Mouse (Mus musculus) embryonic facial prominence, embryonic 11.5 days (tissue): ENCODE measurements around the gene E2f2. TPM values are rescaled to one million over a fixed set of nuclear protein-coding genes. Genes with fewer than 3 reads are reported as not detected.

Experiments used
- ATAC-seq: fragments of 200-750 bp; cut with Nextera tagmentation; replicated peaks from 2 replicates; pipeline ENCODE4 v1.8.0; 2017; ENCODE audit warnings: low read depth; ENCODE audit not compliant: insufficient number of reproducible peaks, low FRiP score, low TSS enrichment
- DNase-seq: peaks from one replicate; pipeline ENCODE4 v3.0.0-alpha.2; 2015; ENCODE audit warnings: low spot score
- H3K27ac ChIP-seq: fragments of 300-500 bp; sonication (generic); replicated peaks from 2 replicates; pipeline ENCODE4 v1.5.1; 2014; ENCODE audit warnings: mild to moderate bottlenecking, low read depth, low read length, control low read depth
- H3K27me3 ChIP-seq: fragments of 300-500 bp; sonication (generic); 2 replicates; pipeline ENCODE4 v1.6.1; 2014; ENCODE audit warnings: mild to moderate bottlenecking, low read length, moderate library complexity, mixed read lengths; ENCODE audit not compliant: control insufficient read depth, insufficient read depth
- H3K36me3 ChIP-seq: fragments of 300-500 bp; sonication (generic); replicated peaks from 2 replicates; pipeline ENCODE4 v1.6.1; 2014; ENCODE audit warnings: low read depth, mild to moderate bottlenecking, low read length, moderate library complexity, mixed read lengths; ENCODE audit not compliant: control insufficient read depth, insufficient read depth
- H3K4me1 ChIP-seq: fragments of 300-500 bp; sonication (generic); 2 replicates; pipeline ENCODE4 v1.6.1; 2014; ENCODE audit warnings: low read length, mixed read lengths; ENCODE audit not compliant: control insufficient read depth, insufficient read depth
- H3K4me2 ChIP-seq: fragments of 300-500 bp; sonication (generic); 2 replicates; pipeline ENCODE4 v1.6.1; 2014; ENCODE audit warnings: low read depth, mild to moderate bottlenecking, control low read depth, low read length, moderate library complexity
- H3K4me3 ChIP-seq: fragments of 300-500 bp; sonication (generic); 2 replicates; pipeline ENCODE4 v1.5.1; 2014; ENCODE audit warnings: low read depth, low read length, control low read depth
- H3K9ac ChIP-seq: fragments of 300-500 bp; sonication (generic); replicated peaks from 2 replicates; pipeline ENCODE4 v1.6.1; 2014; ENCODE audit warnings: mild to moderate bottlenecking, control low read depth, low read length
- H3K9me3 ChIP-seq: fragments of 300-500 bp; sonication (generic); replicated peaks from 2 replicates; pipeline ENCODE4 v1.6.1; 2016; ENCODE audit warnings: mild to moderate bottlenecking, low read length, inconsistent platforms, mixed read lengths; ENCODE audit not compliant: control insufficient read depth
- WGBS: fragments of 180-500 bp; shearing (Covaris S2); extraction: QIAGEN DNeasy Blood & Tissue Kit; methylation state at CpG from one replicate; pipeline ENCODE4 v1.1.7; 2014; 5-methylcytosine and 5-hydroxymethylcytosine counted together
- polyA plus RNA-seq: library from polyadenylated mRNA; unstranded; fragments of >200 nt; fragmentation: Nextera tagmentation; extraction: Ambion mirVana; gene quantifications from 2 replicates; pipeline ENCODE4 v1.2.1, GENCODE M21; 2014

Gene E2f2
- polyA plus RNA-seq, 1 experiment from 2014 or later = 6.1 TPM

GRCm38 (mm10) chr4:136193571-136193970 lies 21.4 kb downstream of the E2f2 start:
- DNase-seq = no peak
- Histone ChIP-seq H3K4me1 (no peaks in the 10 kb centered on the region; the same call in 1 of the 2 replicates), H3K4me2 (no peak overlapping the region), H3K9ac (no peak overlapping the region), H3K27me3 (no peaks in the 10 kb centered on the region), H3K4me3 (no peak overlapping the region), H3K36me3 (no peaks in the 10 kb centered on the region; the same call in 1 of the 2 replicates), H3K9me3 (no peaks in the 10 kb centered on the region), H3K27ac (no peak overlapping the region)
- no peak for ATAC-seq
- 78% methylated on average over 3 of the region's 3 CpGs for WGBS

DNA sequence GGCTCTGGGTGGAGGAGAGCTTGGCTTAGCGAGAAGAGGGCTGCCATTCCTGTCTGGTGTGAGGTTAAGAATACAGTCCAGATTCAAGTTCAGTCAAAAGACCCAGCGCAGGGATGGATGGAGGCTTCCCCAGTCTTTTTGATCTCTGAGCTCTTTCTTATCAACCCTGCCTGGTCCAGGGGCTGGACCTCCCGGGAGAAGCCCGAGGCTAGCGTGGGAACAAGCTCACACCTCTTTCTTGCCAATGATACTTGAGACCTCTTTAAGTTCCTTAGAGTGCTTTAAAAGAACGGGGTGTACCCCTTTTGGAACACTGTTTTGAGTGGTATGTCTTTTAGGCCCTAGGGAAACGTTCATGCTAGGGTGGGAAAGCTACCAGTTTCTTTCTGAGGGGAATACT lies 22.8 kb downstream of the E2f2 start:
- H3K4me3 ChIP-seq = no peak overlapping the region
- no peaks in the 10 kb centered on the region; the same call in 1 of the 2 replicates for H3K4me1 ChIP-seq
- no peak overlapping the region for H3K27ac ChIP-seq
- DNase-seq (no peak), ATAC-seq (no peak)
- H3K9me3 ChIP-seq = no peaks in the 10 kb centered on the region
- no peak overlapping the region for H3K4me2 ChIP-seq
- 60% methylated on average over 7 of the region's 7 CpGs for WGBS
- no peaks in the 10 kb centered on the region for H3K27me3 ChIP-seq
- no peaks in the 10 kb centered on the region; the same call in 1 of the 2 replicates for H3K36me3 ChIP-seq
- H3K9ac ChIP-seq = no peak overlapping the region

DNA sequence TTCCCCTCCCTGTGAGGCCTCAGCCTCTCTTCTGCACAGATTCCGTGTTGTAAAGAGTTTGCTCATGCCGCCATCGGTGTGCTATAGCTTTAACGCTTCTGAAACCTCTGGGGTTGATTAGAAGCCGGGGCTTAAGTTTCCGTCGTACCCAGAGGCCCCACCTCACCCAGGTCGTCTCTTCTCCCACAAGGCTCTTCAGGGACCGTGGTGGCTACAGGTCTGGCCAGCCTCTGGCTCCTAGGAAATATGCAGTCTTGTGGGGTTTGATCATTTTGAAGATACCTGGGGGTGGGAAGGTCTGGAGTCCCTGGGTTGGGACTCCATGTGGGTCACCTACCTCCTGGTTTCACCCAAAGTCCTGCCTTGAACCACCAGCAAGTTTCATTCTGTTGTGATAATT lies 23.4 kb downstream of the E2f2 start:
- WGBS = 50% methylated on average over 9 of the region's 9 CpGs
- Histone ChIP-seq H3K27me3 (no peaks in the 10 kb centered on the region), H3K9me3 (no peaks in the 10 kb centered on the region), H3K4me3 (no peak overlapping the region), H3K4me2 (no peak overlapping the region), H3K27ac (no peak overlapping the region), H3K9ac (no peak overlapping the region), H3K4me1 (no peaks in the 10 kb centered on the region; the same call in 1 of the 2 replicates), H3K36me3 (no peaks in the 10 kb centered on the region)
- DNase-seq = no peak
- ATAC-seq = no peak

DNA sequence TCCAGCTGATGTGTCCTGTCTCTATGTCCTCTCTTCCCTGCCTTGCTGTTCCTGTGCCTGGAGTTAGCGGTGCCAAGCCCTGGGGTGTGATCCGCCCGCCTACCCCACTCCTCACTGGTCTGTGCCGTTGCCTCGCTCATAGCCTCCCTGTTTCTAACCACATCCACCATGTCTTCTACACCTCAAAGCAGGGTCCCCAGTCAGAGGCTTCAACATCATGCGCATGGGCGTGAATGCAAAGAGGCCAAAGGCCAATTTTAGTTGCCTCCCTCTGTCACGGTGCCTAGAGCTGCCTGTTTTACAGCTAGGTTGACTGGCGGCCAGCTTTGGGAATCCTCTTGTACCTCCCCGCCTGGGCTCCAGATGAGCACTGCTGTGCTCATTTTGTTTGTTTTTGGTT lies 24.0 kb downstream of the E2f2 start:
- no peak for DNase-seq
- Histone ChIP-seq H3K4me1 (no peaks in the 10 kb centered on the region; the same call in 1 of the 2 replicates), H3K27me3 (no peaks in the 10 kb centered on the region), H3K4me2 (no peak overlapping the region), H3K4me3 (no peak overlapping the region), H3K9me3 (no peaks in the 10 kb centered on the region), H3K36me3 (no peaks in the 10 kb centered on the region), H3K27ac (no peak overlapping the region), H3K9ac (no peak overlapping the region)
- ATAC-seq = no peak; the same call in 1 of the 2 replicates
- WGBS = 82% methylated on average over 10 of the region's 10 CpGs

- Histone ChIP-seq H3K27me3 (no peaks in the 10 kb centered on the region), H3K9me3 (no peaks in the 10 kb centered on the region), H3K4me1 (no peaks in the 10 kb centered on the region; the same call in 1 of the 2 replicates), H3K36me3 (no peaks in the 10 kb centered on the region), H3K4me2 (no peak overlapping the region), H3K9ac (no peak overlapping the region), H3K4me3 (no peak overlapping the region), H3K27ac (no peak overlapping the region)
- 76% methylated on average over 7 of the region's 7 CpGs for WGBS
- ATAC-seq (no peak), DNase-seq (no peak)
These were observed 26.7 kb downstream of the E2f2 start for GRCm38 (mm10) chr4:136198846-136199245.

DNA sequence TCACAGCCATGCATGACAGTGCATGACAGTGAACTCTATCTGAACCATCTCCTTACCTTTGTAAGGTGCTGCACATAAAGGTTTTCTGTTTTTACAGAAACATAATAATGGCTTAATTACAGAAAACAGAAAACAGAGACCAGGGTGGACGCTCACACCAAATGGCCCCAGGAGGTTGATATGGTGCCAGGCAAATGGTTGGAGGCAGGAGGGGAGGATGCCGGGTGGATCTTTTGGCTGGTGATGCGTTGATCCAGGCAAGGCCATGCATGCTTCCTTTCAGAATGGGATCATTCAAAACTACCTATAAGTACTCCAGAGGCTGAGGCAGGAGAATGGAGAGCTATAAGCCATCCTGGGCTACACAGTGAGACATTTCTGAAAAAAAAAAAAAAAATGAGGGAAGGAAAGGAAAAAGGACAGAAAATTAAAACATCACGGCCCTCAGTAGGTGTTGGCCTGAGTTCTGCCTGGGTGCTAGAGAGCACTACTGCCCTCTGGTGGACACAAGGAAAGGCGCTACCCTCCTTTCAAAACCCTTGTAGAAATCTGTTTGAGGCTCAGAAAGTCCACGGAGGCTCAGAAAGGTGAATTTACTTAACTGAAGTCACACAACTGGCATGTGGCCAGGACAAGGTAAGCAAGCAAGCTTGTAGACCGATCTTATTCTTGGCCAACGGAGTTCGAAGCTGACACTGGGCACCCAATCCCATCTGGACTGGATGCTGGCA lies 27.5 kb downstream of the E2f2 start:
- Histone ChIP-seq H3K4me3 (no peak overlapping the region), H3K27me3 (no peaks in the 10 kb centered on the region), H3K9ac (no peak overlapping the region), H3K9me3 (no peaks in the 10 kb centered on the region), H3K27ac (no peak overlapping the region), H3K36me3 (no peaks in the 10 kb centered on the region), H3K4me1 (no peaks in the 10 kb centered on the region; the same call in 1 of the 2 replicates), H3K4me2 (no peak overlapping the region)
- ATAC-seq = no peak
- WGBS = 30% methylated on average over 9 of the region's 9 CpGs
- peak; percentile 77 for DNase-seq

GRCm38 (mm10) chr4:136202509-136202908 lies 30.3 kb downstream of the E2f2 start:
- no peak for ATAC-seq
- peak; percentile 93 for DNase-seq
- no peak overlapping the region for H3K9ac ChIP-seq
- no peaks in the 10 kb centered on the region for H3K36me3 ChIP-seq
- 0 out of 2 replicates have a peak, but pooled peaks cover 2% of the 10 kb centered on the region for H3K4me1 ChIP-seq
- H3K4me3 ChIP-seq = no peak overlapping the region
- no peak overlapping the region for H3K4me2 ChIP-seq
- no peak overlapping the region for H3K27ac ChIP-seq
- no peaks in the 10 kb centered on the region for H3K27me3 ChIP-seq
- H3K9me3 ChIP-seq = no peaks in the 10 kb centered on the region
- 7% methylated on average over 9 of the region's 9 CpGs for WGBS

GRCm38 (mm10) chr4:136204775-136205174 lies 32.6 kb downstream of the E2f2 start:
- no peak overlapping the region for H3K27ac ChIP-seq
- 0 out of 2 replicates have a peak, but pooled peaks cover 2% of the 10 kb centered on the region for H3K4me1 ChIP-seq
- no peaks in the 10 kb centered on the region for H3K9me3 ChIP-seq
- DNase-seq (no peak), ATAC-seq (no peak)
- no peak overlapping the region for H3K4me3 ChIP-seq
- H3K27me3 ChIP-seq = no peaks in the 10 kb centered on the region
- no peak overlapping the region for H3K9ac ChIP-seq
- WGBS = 77% methylated on average over 2 of the region's 2 CpGs
- no peaks in the 10 kb centered on the region for H3K36me3 ChIP-seq
- no peak overlapping the region for H3K4me2 ChIP-seq
